Mouse (Mus musculus): ENCODE measurements around the gene Sec22c.

DNA sequence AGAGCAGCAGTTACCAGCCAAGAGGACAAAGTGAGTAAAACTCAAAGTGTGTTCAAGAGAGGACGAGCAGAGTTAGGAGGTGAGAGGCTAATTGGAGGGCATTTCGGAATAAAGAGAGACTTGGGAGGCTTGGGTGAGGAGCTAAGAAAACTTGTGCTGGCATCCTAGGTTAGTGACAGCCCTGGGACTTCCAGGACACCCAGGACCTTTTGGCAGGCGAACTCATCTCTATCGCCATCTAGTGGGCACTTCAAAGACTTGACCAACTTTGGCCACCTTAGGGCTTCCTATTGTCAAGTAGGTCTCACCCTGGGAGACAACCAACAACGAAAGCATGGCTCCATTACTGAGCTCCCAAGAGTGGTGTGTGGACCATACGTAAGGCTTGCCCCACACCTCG, 34.0 kb downstream of the Sec22c start:
- no peak for TF ChIP-seq POLR2A (IDR thresholded peaks at IDR 0.05; ENCODE audit: insufficient read depth, low read depth, low read length)
- peak; percentile 87 for TF ChIP-seq CTCF (IDR thresholded peaks at IDR 0.05)
- TF ChIP-seq EP300 (IDR thresholded peaks at IDR 0.05; ENCODE audit: insufficient read depth, low read depth, low read length) = no peak
